Mouse (Mus musculus) neutrophil, adult 59 days (primary cell): ENCODE measurements around the gene Alox12e. TPM values are rescaled to one million over a fixed set of nuclear protein-coding genes. Genes with fewer than 3 reads are reported as not detected.

Source experiments
- total RNA-seq, 2 experiments: library from RNA; stranded (reverse); gene quantifications; 1 replicate in 1 of 2; 2 replicates in 1 of 2; pipeline ENCODE4 v1.2.4; 2023

Gene Alox12e
- under 1 TPM; 0.35 to 0.62 TPM for total RNA-seq

DNA sequence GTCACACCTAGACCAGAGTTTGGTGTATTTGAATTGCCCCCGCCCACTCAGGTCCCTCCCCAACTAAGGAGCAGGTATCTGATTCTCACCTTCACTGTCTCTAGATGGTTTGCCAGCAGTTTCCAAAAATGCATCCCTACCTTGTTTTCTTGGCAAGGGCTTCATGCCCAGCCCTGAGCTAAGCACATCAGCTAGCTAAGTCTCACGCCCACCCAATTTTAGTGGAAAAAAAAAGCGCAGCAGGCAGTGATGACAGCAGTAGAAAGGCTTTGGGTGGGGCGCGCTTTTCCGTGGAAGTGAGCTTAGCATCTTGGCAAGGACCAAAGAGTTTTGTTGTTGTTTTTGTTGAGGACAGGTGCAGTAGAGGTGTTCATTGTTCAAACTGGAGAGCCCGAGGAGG is at the start of gene Alox12e:
TSS of gene Alox12e (minus strand) at position 101 of the 400 bp plus-strand sequence.

GRCm38 (mm10) chr11:70351868-70352267 is 29.4 kb upstream of the Alox12e start, which contains the start of gene Alox15:
Alox15 (minus strand) TSS chr11:70352031.

Other genes with a start within 250 kb of the Alox12e start
- under 1 TPM in 1 of 2 experiments, not detected in 1; 0.42 TPM for gene Asgr2, start 230.0 kb downstream of the Alox12e start, total RNA-seq
- 10 to 100 TPM; 11.4 to 12.2 TPM for gene Mgl2, start 192.3 kb downstream of the Alox12e start, total RNA-seq
- 10 to 100 TPM; 13.5 to 18.3 TPM for gene Clec10a, start 166.4 kb downstream of the Alox12e start, total RNA-seq
- not detected for gene Slc16a11, start 109.9 kb downstream of the Alox12e start, total RNA-seq
- gene Slc16a13, start 101.6 kb downstream of the Alox12e start, total RNA-seq, result 1 to 10 TPM; 1.3 to 1.7 TPM
- under 1 TPM in 1 of 2 experiments, not detected in 1; 0.13 TPM for gene Bcl6b, start 92.8 kb downstream of the Alox12e start, total RNA-seq
- gene 0610010K14Rik, start 84.7 kb downstream of the Alox12e start, total RNA-seq, result 10 to 100 TPM; 39.0 to 42.3 TPM
- 1 to 10 TPM; 3.8 to 6.1 TPM for gene Gm21988, start 82.8 kb downstream of the Alox12e start, total RNA-seq
- 100 to 1,000 TPM; 105 to 118 TPM for gene Rnasek, start 82.8 kb downstream of the Alox12e start, total RNA-seq
- under 1 TPM; 0.33 to 0.60 TPM for gene Alox12, start 67.3 kb downstream of the Alox12e start, total RNA-seq
- 10 to 100 TPM in 1 of 2 experiments, 1 to 10 TPM in 1; 6.2 to 13.0 TPM for gene Alox15, start 29.4 kb upstream of the Alox12e start, total RNA-seq
- 10 to 100 TPM; 15.8 to 16.2 TPM for gene Pelp1, start 87.4 kb upstream of the Alox12e start, total RNA-seq
- 100 to 1,000 TPM; 841 to 909 TPM for gene Arrb2, start 110.0 kb upstream of the Alox12e start, total RNA-seq
- 10 to 100 TPM; 23.3 to 28.4 TPM for gene Med11, start 129.3 kb upstream of the Alox12e start, total RNA-seq
- under 1 TPM; 0.16 to 0.44 TPM for gene Zmynd15, start 136.8 kb upstream of the Alox12e start, total RNA-seq
- 1 to 10 TPM; 1.5 to 1.9 TPM for gene Cxcl16, start 137.4 kb upstream of the Alox12e start, total RNA-seq
- not detected for gene Tm4sf5, start 182.6 kb upstream of the Alox12e start, total RNA-seq
- not detected for gene Vmo1, start 192.0 kb upstream of the Alox12e start, total RNA-seq
- gene Gltpd2, start 196.6 kb upstream of the Alox12e start, total RNA-seq, result not detected
- gene Psmb6, start 202.7 kb upstream of the Alox12e start, total RNA-seq, result 10 to 100 TPM; 91.6 to 92.5 TPM
- not detected for gene Gm40193, start 210.3 kb upstream of the Alox12e start, total RNA-seq
- gene Pld2, start 217.4 kb upstream of the Alox12e start, total RNA-seq, result 1 to 10 TPM; 2.3 to 4.0 TPM
- 10 to 100 TPM; 31.6 to 35.9 TPM for gene Mink1, start 240.3 kb upstream of the Alox12e start, total RNA-seq